Mouse (Mus musculus): ENCODE measurements around the gene Pmel.

Pmel gene

GRCm38 (mm10) chr10:128703895-128704294, at the start of gene Pmel:
Gene Pmel, plus strand, starts transcription at chr10:128704195.
- no peak for DNase-seq (ENCODE audit: low spot score in 2 of 2)

GRCm38 (mm10) chr10:128655254-128655653, 48.7 kb upstream of the Pmel start:
- DNase-seq (ENCODE audit: low spot score in 2 of 2) = no peak

DNA sequence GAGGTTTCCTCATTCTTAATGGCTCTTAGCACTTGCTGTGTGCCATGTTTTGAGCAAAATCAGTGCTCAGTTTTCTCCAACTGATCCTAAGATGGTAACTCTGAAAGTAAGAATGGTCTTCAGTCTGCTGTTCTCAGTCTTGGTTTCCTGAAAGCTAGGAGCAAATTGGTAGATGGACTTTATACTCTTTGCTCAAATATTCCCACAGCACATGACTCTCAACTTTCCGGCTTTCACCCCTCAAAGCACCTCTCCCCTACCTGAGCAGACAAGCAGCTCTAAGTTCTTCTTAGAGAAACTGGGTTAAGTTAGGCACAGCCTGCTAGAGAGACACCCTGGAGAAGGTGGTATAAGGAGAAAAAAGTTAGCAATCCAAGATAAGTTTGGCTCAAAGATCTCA, 47.3 kb upstream of the Pmel start:
- no peak for DNase-seq (ENCODE audit: low spot score in 2 of 2)

- no peak for DNase-seq (ENCODE audit: low spot score in 2 of 2)
Measured at GRCm38 (mm10) chr10:128657844-128658243, 46.2 kb upstream of the Pmel start.

DNA sequence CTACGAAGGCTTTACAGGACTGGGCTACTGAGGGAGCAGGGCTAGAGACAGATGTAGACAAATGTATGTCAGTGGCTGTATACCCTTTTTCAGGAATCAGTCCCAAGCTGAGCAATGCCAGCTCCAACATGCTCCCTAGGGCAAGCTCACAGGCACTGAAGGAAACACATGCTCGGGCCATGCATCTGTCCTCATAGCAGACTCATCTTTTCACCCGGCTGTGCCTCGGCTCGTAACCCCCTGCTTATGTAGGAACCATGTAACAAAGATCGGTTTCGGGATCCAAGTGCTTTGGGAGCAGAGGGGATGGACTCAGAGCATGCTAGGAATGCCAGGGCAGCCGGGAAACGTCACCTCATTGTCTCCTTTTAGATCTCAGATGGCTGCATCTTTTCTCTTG, 44.5 kb upstream of the Pmel start:
- DNase-seq (ENCODE audit: low spot score in 2 of 2) = no peak

DNA sequence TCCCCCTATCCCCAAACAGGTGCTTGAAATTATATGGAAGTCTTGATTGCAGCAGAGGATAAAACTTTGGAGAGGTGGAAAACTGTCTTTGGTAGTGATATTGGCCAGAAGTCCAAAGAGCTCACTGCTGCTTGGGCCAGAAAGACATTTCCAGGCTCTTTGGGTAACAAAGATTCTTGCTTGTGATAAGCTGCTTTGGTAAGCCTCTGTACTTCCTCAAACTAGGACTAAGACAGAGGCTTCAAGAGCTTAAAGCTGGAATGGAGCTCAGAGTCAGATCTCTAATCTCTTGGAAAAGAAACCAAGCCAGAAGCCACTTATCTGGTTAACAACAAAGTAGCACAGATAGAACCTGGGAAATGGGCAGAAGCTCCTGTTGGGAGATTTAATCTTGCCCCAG, 41.5 kb upstream of the Pmel start:
- no peak for DNase-seq (ENCODE audit: low spot score in 2 of 2)

DNA sequence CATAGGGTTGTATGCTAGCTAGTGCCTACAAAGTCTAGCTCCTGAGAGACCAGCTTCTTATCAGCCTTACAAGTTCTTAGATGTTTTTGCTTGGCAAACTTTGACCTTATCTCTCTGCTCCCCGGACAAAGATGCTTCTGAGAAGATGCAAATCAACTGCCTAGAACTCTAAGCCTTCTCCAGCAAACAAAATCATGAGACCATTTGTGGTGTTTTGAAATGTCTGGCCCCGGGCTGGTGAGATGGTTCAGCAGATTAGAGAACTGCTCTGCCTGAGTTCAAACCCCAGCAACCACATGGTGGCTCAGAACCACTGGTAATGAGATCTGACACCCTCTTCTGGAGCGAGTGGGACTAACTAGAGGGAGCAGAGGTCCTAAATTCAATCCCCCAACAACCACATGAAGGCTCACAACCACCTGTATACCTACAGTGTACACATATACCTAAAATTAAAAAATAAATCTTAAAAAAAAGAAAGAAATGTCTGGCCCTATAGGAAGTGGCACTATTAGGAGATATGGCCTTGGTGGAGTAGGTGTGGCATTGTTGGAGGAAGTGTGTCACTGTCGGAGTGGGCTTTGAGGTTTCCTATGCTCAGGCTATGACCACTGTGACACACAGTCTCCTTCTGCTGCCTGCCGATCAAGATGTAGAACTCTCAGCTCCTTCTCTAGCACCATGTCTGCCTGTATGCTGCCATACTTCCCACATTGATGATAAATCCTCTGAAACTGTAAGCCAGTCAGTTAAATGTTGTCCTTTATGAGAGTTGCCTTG, 40.4 kb upstream of the Pmel start:
- no peak for DNase-seq (ENCODE audit: low spot score in 2 of 2)

GRCm38 (mm10) chr10:128664808-128665207, 39.2 kb upstream of the Pmel start:
- no peak for DNase-seq (ENCODE audit: low spot score in 2 of 2)

DNA sequence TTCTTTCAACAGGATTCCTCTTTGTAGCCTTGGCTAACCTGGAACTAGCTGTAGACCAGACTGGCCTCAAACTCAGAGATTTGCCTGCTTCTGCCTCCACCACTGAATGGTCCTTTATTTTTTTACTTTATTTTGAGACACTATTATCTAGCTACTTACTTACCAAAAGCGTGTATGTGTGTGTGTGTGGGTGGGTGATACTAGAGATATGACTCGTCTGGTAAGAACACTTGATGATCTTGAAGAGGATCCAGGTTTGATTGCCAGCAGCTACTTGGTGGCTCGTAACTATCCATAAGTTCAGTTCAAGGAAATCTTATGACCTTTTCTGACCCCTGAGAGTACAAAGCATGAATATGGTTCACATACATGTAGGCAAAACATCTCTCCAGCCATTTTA, 38.7 kb upstream of the Pmel start:
- no peak for DNase-seq (ENCODE audit: low spot score in 2 of 2)

DNA sequence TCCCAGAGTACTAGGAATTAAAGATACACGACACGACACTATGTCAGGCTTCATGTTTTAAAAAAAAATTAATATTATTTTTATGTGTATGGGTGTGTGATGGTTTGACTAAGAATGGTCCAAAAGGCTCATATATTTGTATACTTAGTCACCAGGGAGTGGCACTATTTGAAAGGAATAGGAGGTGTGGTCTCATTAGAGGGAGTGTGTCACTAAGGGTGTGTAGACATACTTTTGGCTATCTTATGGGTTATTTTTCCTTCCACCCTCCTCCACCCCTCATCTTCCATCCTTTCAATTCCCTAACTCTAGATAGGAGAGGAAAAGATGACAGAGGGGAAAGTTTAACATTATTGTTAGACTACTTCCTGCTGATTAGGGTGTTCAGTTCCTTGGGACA, 38.2 kb upstream of the Pmel start:
- DNase-seq (ENCODE audit: low spot score in 2 of 2) = no peak

GRCm38 (mm10) chr10:128668790-128669672, 35.0 kb upstream of the Pmel start:
- peak; percentile 36 to 75 for DNase-seq (ENCODE audit: low spot score in 2 of 2)

GRCm38 (mm10) chr10:128671148-128671547, 32.8 kb upstream of the Pmel start:
- DNase-seq (ENCODE audit: low spot score in 2 of 2) = no peak

GRCm38 (mm10) chr10:128673763-128674468, 30.1 kb upstream of the Pmel start, which contains the start of gene Suox:
Gene Suox, minus strand, starts transcription at chr10:128674073.
- peak; percentile 67 to 86 for DNase-seq (ENCODE audit: low spot score in 2 of 2)

- no peak for DNase-seq (ENCODE audit: low spot score in 2 of 2)
Measured at GRCm38 (mm10) chr10:128674469-128675008, 29.5 kb upstream of the Pmel start.

DNA sequence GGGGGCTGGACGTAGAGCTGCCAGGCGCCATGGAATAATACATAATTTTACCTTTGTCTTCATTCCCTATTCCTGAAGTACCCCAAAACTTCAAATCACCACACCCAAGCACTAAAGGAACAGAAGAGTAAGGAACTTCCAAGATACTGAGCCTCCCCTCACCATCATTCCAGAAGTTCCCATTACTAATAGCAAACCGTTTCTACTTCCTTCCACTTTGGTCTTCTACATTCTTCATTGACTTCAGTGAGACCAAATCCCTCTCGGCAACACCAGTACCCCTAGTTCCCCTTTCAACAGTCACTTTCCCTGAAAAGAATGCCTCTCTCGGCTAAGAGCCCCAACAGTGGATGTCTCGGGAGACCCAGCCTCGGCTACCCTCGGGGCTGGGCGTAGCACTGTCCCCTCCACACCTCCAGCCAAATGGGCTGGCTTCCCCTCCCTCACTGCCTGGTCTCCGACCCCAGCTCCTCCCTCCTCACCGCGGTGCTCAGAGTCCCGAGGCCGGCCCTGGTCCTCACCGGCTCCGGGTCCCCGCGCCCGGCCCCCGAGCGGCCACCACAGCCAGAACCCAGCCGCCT, 8.5 kb upstream of the Pmel start:
- DNase-seq (ENCODE audit: low spot score in 2 of 2) = no peak

DNA sequence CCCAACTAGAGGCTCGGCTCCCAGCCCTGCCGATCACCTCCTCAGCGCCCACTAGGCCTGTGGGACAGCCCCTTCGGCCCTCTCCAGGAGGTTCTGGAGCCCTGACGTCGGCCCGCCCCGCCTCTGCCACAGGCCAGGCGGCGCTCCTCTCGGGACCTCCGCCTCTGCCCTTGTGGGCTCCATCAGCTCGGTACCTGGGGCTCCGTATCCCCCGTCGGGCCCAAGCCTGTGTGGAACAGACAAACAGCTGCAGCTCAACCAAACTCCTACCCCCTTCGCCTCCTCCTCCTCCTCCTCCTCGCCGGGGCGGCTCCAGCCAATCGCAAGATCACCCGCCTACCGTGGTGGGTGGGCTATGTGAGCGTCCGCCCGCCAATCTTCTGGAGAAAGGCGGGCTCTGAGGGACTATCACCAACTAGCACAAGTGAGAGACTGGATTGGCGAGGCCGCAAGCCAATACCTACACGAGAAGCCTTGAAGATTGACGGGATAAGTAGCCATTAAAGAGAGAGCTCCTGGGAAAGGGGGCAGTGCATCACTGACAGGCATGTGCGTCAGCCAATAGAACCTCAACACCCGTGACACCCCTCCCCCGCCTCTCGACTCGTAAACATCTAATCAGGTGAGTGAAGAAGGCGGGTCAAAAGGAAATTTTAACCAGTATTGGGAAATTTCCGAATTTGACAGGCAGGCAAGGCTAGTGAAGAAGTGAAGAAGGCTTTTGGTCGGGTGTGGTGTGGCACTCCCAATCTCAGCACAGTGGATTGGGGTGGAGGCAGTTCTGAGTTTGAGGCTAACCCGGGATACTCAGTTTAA, 7.8 kb upstream of the Pmel start, which contains the start of gene Rab5b:
Gene Rab5b (minus strand): TSS at position 273 of the 816 bp plus-strand sequence.
- DNase-seq (ENCODE audit: low spot score in 2 of 2) = peak; percentile 97 to 98

DNA sequence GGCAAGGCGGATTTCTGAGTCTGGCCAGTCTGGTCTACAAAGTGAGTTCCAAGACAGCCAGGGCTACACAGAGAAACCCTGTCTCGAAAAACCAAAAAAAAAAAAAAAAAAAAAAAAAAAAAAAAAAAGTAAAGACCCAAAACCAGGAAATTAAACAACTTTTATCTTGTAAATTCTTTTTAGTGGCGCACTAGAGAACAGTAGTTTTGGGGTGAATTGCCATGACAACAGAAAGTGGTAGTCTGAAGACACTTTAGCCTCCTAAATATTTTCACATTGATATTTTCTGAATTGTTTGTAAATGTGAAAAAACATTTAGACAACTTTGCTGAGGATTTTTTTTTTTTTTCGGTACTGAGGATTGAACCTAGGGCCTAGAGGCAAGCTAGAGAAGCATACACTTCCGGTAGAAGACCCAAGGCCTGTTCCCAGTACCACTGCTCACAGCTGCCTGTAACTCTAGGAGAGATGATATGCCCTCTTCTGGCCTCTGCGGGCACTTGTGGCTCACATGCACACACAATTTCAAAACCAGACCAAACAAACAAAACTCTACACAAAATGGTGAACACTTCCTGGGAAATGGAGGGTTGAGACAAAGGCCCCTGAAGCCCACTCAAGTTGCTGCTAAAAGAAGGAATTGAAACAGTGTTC, 6.8 kb upstream of the Pmel start:
- no peak for DNase-seq (ENCODE audit: low spot score in 2 of 2)

DNA sequence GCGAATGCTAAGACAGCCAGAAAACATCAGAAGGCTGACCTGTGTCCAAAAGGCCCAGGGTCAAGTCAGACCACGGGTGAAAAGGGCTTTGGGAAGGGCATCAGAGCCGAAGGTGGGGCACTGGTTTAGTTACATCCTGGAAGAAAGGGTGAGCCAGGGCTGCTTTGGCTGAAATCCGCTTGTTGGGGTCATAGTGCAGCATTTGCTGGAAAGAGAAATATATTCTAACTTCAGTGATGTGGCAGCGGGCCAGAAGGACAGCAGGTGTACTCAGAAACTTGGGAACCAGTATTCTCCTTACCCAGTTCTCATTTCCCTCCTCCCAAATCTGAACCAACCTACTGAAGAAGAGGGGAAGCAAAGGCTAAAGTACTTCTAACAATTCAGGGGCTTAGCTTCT, 5.0 kb upstream of the Pmel start:
- DNase-seq (ENCODE audit: low spot score in 2 of 2) = no peak

DNA sequence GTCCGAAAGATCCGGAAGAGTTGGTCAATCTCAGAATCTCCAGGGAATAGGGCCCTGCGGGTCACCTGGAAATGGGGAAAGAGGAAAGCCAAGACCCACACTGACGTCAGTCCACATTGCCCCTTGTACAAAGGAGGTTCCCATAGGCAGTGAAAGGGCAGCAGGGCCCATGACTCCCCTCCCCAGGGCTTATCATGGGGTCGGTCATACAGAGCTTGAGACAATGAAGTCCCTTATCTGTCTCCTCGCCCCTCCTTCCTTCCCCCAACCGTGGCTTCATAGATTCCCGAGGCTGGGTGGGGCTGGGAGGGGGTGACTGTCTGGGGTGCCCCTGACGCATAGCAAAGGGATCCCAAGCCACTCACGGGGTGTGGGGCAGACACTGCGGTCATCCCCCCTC, 4.4 kb upstream of the Pmel start:
- DNase-seq (ENCODE audit: low spot score in 2 of 2) = no peak

GRCm38 (mm10) chr10:128700712-128701111, 3.3 kb upstream of the Pmel start:
- DNase-seq (ENCODE audit: low spot score in 2 of 2) = no peak

Measured in urinary bladder, adult 18-20 months (tissue).